Mouse (Mus musculus) spleen, postnatal 36 days (tissue): ENCODE measurements around the gene Zdhhc16.
A peak's percentile ranks its signal among the peaks of the same experiment; 100 is the strongest.

Source experiments
- DNase-seq, 2 experiments: peaks; one replicate each; pipeline ENCODE4 v3.0.0; 2022; ENCODE audit warnings: low spot score in 2 of 2, mixed read lengths in 1 of 2

Zdhhc16 gene

GRCm38 (mm10) chr19:41933179-41934086 lies at the start of gene Zdhhc16, which contains the start of gene Exosc1:
Zdhhc16 (plus strand) TSS chr19:41933480.
Exosc1 (minus strand) TSS chr19:41933423.
- peak; percentile 98 to 99 for DNase-seq

GRCm38 (mm10) chr19:41883882-41884281 lies 49.4 kb upstream of the Zdhhc16 start:
- no peak for DNase-seq

- DNase-seq: no peak
These were observed 45.1 kb upstream of the Zdhhc16 start for GRCm38 (mm10) chr19:41888191-41888590.

GRCm38 (mm10) chr19:41894959-41895358 lies 38.3 kb upstream of the Zdhhc16 start:
- DNase-seq: no peak

GRCm38 (mm10) chr19:41895460-41896318 lies 37.6 kb upstream of the Zdhhc16 start, which contains the start of gene Rrp12:
Rrp12 (minus strand) TSS chr19:41896173.
- peak; percentile 86 to 88 for DNase-seq

- DNase-seq: no peak
These were observed 37.0 kb upstream of the Zdhhc16 start for GRCm38 (mm10) chr19:41896319-41896711.

- DNase-seq: no peak
These were observed 34.4 kb upstream of the Zdhhc16 start for GRCm38 (mm10) chr19:41898860-41899259.

- DNase-seq: no peak
These were observed 32.7 kb upstream of the Zdhhc16 start for GRCm38 (mm10) chr19:41900495-41901090.

GRCm38 (mm10) chr19:41901696-41902095 lies 31.6 kb upstream of the Zdhhc16 start:
- no peak for DNase-seq

GRCm38 (mm10) chr19:41902848-41903593 lies 30.3 kb upstream of the Zdhhc16 start:
- DNase-seq: no peak

GRCm38 (mm10) chr19:41905246-41905645 lies 28.0 kb upstream of the Zdhhc16 start:
- DNase-seq: no peak

- DNase-seq: no peak
These were observed 26.8 kb upstream of the Zdhhc16 start for GRCm38 (mm10) chr19:41906311-41907078.

GRCm38 (mm10) chr19:41907079-41907760 lies 26.1 kb upstream of the Zdhhc16 start:
- DNase-seq: no peak

GRCm38 (mm10) chr19:41908736-41909135 lies 24.5 kb upstream of the Zdhhc16 start:
- DNase-seq: no peak

- no peak for DNase-seq
These were observed 22.9 kb upstream of the Zdhhc16 start for GRCm38 (mm10) chr19:41910396-41910795.

GRCm38 (mm10) chr19:41911178-41912073 lies 21.9 kb upstream of the Zdhhc16 start, which contains the start of gene Pgam1:
Pgam1 (plus strand) TSS chr19:41911923.
- peak; percentile 97 for DNase-seq

- DNase-seq: peak; percentile 41 to 45
These were observed 20.9 kb upstream of the Zdhhc16 start for GRCm38 (mm10) chr19:41912121-41913080.
